ENCODE assay signal across 16 mouse cellular contexts in the genomic region with DNA sequence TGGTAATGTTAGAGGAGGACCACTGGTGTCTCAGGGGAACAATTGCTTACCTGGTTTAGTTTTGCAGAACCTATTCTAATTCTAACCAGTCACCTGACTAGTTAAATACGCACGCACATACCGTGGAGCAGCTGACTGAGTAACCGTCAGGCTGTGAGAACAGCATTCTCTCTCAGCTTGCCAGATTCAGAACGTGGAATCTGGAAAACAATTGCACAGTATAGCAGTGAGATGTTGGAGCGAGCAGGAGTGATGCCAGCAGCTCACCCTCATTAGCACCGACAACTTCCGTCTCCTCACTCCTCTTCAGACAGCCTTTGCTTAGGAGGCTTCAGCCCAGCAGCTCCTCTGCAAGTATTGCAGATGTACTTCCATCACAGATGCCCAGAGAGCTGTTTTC. TPM values are rescaled to one million over a fixed set of nuclear protein-coding genes. Genes with fewer than 3 reads are reported as not detected.
A peak's percentile ranks its signal among the peaks of the same experiment; 100 is the strongest.
DNase-seq lines count a peak whose midpoint lies in the region; ATAC-seq and TF ChIP-seq lines count a peak whose summit lies in the region.
"Had no signal": no experiment of that assay in that cellular context is flagged by ENCODE, and none has a peak within 500 bp of the region (broad histone marks: within the 10 kb centered on the region; RNA-seq: fewer than 3 reads in every experiment).

No protein-coding gene starts in this region.

- ATAC-seq in hindbrain, embryonic 15.5 days (ENCODE audit: low FRiP score, low read depth): no peak
- ATAC-seq in midbrain, postnatal 0 days (ENCODE audit: low FRiP score): no peak
- no peak for ATAC-seq in midbrain, embryonic 11.5 days (ENCODE audit: low FRiP score)
- ATAC-seq: intestine, embryonic 16.5 days had no signal

- H3K36me3 ChIP-seq in hindbrain, embryonic 15.5 days: no peaks in the 10 kb centered on the region
- no peaks in the 10 kb centered on the region for H3K36me3 ChIP-seq in hindbrain, embryonic 10.5 days
- no peaks in the 10 kb centered on the region for H3K36me3 ChIP-seq in midbrain, postnatal 0 days (ENCODE audit: insufficient read depth, low read length)
- H3K36me3 ChIP-seq in midbrain, embryonic 11.5 days (ENCODE audit: control insufficient read depth, insufficient read depth, low read length): no peaks in the 10 kb centered on the region

- TF ChIP-seq CTCF in midbrain, postnatal 0 days (IDR thresholded peaks at IDR 0.05): no peak

- H3K4me3 ChIP-seq in hindbrain, embryonic 15.5 days: no peak overlapping the region
- H3K4me3 ChIP-seq in hindbrain, embryonic 10.5 days: no peak overlapping the region
- no peak overlapping the region for H3K4me3 ChIP-seq in midbrain, postnatal 0 days (ENCODE audit: low read depth, low read length)
- H3K4me3 ChIP-seq in midbrain, embryonic 11.5 days (ENCODE audit: low read depth, low read length): no peak overlapping the region
- H3K4me3 ChIP-seq: lung, embryonic 15.5 days; megakaryocyte, embryonic 14.5 days had no signal

- H3K9me3 ChIP-seq in hindbrain, embryonic 15.5 days: no peaks in the 10 kb centered on the region
- H3K9me3 ChIP-seq in hindbrain, embryonic 10.5 days: no peaks in the 10 kb centered on the region
- H3K9me3 ChIP-seq in midbrain, postnatal 0 days (ENCODE audit: low read length): no peaks in the 10 kb centered on the region
- H3K9me3 ChIP-seq in midbrain, embryonic 11.5 days (ENCODE audit: control insufficient read depth, low read length): no peaks in the 10 kb centered on the region
- H3K9me3 ChIP-seq: lung, embryonic 15.5 days; megakaryocyte, embryonic 14.5 days had no signal

- peak overlapping the region; percentile 86; the same call in 1 of the 2 replicates for H3K4me2 ChIP-seq in hindbrain, embryonic 15.5 days
- H3K4me2 ChIP-seq in midbrain, postnatal 0 days (ENCODE audit: low read depth, low read length, poor library complexity, severe bottlenecking): peak overlapping the region; percentile 84; the same call in 1 of the 2 replicates
- H3K4me2 ChIP-seq in midbrain, embryonic 11.5 days: no peak overlapping the region
- H3K4me2 ChIP-seq: lung, embryonic 15.5 days had no signal

- H3K4me1 ChIP-seq in hindbrain, embryonic 15.5 days (replicated peaks): peaks cover 32% of the 10 kb centered on the region
- H3K4me1 ChIP-seq in hindbrain, embryonic 10.5 days (replicated peaks): peaks cover 38% of the 10 kb centered on the region
- peaks cover 9% of the 10 kb centered on the region for H3K4me1 ChIP-seq in midbrain, postnatal 0 days (ENCODE audit: insufficient read depth, low read length)
- H3K4me1 ChIP-seq in midbrain, embryonic 11.5 days (ENCODE audit: control insufficient read depth, insufficient read depth, low read length): peaks cover 12% of the 10 kb centered on the region

- H3K27me3 ChIP-seq in hindbrain, embryonic 15.5 days: no peaks in the 10 kb centered on the region
- no peaks in the 10 kb centered on the region for H3K27me3 ChIP-seq in hindbrain, embryonic 10.5 days (ENCODE audit: insufficient read depth, poor library complexity, severe bottlenecking)
- H3K27me3 ChIP-seq in midbrain, postnatal 0 days (ENCODE audit: insufficient read depth, low read length): no peaks in the 10 kb centered on the region
- no peaks in the 10 kb centered on the region for H3K27me3 ChIP-seq in midbrain, embryonic 11.5 days (ENCODE audit: control insufficient read depth, insufficient read depth, low read length)
- H3K27me3 ChIP-seq: lung, embryonic 15.5 days; megakaryocyte, embryonic 14.5 days had no signal

- WGBS in hindbrain, embryonic 15.5 days: 53% methylated on average over 8 of the region's 8 CpGs
- 78% methylated on average over 8 of the region's 8 CpGs for WGBS in hindbrain, embryonic 10.5 days
- WGBS in midbrain, postnatal 0 days: 66% methylated on average over 8 of the region's 8 CpGs
- 75% methylated on average over 8 of the region's 8 CpGs for WGBS in midbrain, embryonic 11.5 days

- no peak overlapping the region for H3K27ac ChIP-seq in hindbrain, embryonic 15.5 days (replicated peaks)
- H3K27ac ChIP-seq in hindbrain, embryonic 10.5 days: no peak overlapping the region
- no peak overlapping the region for H3K27ac ChIP-seq in midbrain, postnatal 0 days (ENCODE audit: low read depth, low read length)
- H3K27ac ChIP-seq in midbrain, embryonic 11.5 days (ENCODE audit: low read depth, low read length): no peak overlapping the region
- H3K27ac ChIP-seq: kidney, postnatal 0 days; lung, embryonic 15.5 days; stomach, postnatal 0 days had no signal

- DNase-seq in cerebellum, postnatal 10 days: peak; percentile 9 to 11
- no peak for DNase-seq in cerebellum, adult 11-12 months
- DNase-seq in hindbrain, embryonic 10.5 days (ENCODE audit: low spot score): no peak
- no peak for DNase-seq in midbrain, postnatal 0 days (ENCODE audit: low spot score)
- no peak for DNase-seq in midbrain, embryonic 11.5 days (ENCODE audit: low spot score, missing footprints)
- DNase-seq in right cerebral cortex, postnatal 25 days: peak; percentile 17
- no peak for DNase-seq in gastrocnemius, postnatal 10 days
- DNase-seq: adrenal gland, postnatal 36 days; heart, postnatal 14 days; thymus, postnatal 4 days had no signal

- no peak overlapping the region for H3K9ac ChIP-seq in hindbrain, embryonic 15.5 days
- no peak overlapping the region for H3K9ac ChIP-seq in midbrain, postnatal 0 days (replicated peaks; ENCODE audit: low read length, poor library complexity, severe bottlenecking)
- H3K9ac ChIP-seq in midbrain, embryonic 11.5 days (ENCODE audit: low read length): no peak overlapping the region
- H3K9ac ChIP-seq: lung, embryonic 15.5 days had no signal

RNA-seq across cellular contexts. Expression of a gene that starts 3.7 kb away (rescaled TPM):
- polyA plus RNA-seq in hindbrain, embryonic 15.5 days (2015; fragmentation: Nextera tagmentation; extraction: Ambion mirVana): 24.0 and 26.1 TPM in 2 replicates
- 16.7 and 17.2 TPM in 2 replicates for polyA plus RNA-seq in hindbrain, embryonic 10.5 days (2016; fragmentation: Nextera tagmentation; extraction: Ambion mirVana)
- total RNA-seq in midbrain, postnatal 0 days (2014; rRNA removed): 25.3 and 25.7 TPM in 2 replicates
- polyA plus RNA-seq in midbrain, postnatal 0 days (2015; fragmentation: Nextera tagmentation; extraction: Ambion mirVana): 12.6 and 13.2 TPM in 2 replicates
- 10.2 and 10.4 TPM in 2 replicates for polyA plus RNA-seq in midbrain, embryonic 11.5 days (2014; fragmentation: Nextera tagmentation; extraction: Ambion mirVana)
- 10 to 100 TPM; 51.1 to 54.5 TPM for total RNA-seq in gastrocnemius, postnatal 10 days (2021)

RNA-seq across cellular contexts. Expression of a gene that starts 7.3 kb away (rescaled TPM):
- polyA plus RNA-seq in hindbrain, embryonic 15.5 days (2015; fragmentation: Nextera tagmentation; extraction: Ambion mirVana): 1.1 and 1.2 TPM in 2 replicates
- polyA plus RNA-seq in hindbrain, embryonic 10.5 days (2016; fragmentation: Nextera tagmentation; extraction: Ambion mirVana): 1.1 and 1.4 TPM in 2 replicates
- 0.66 and 2.1 TPM in 2 replicates for total RNA-seq in midbrain, postnatal 0 days (2014; rRNA removed)
- 0.32 and 0.51 TPM in 2 replicates for polyA plus RNA-seq in midbrain, postnatal 0 days (2015; fragmentation: Nextera tagmentation; extraction: Ambion mirVana)
- 0.39 and 1.1 TPM in 2 replicates for polyA plus RNA-seq in midbrain, embryonic 11.5 days (2014; fragmentation: Nextera tagmentation; extraction: Ambion mirVana)
- under 1 TPM; 0.42 to 0.90 TPM for total RNA-seq in gastrocnemius, postnatal 10 days (2021)

RNA-seq across cellular contexts. Expression of a gene that starts 49.4 kb away (rescaled TPM):
- 182 and 187 TPM in 2 replicates for polyA plus RNA-seq in hindbrain, embryonic 15.5 days (2015; fragmentation: Nextera tagmentation; extraction: Ambion mirVana)
- 222 and 248 TPM in 2 replicates for polyA plus RNA-seq in hindbrain, embryonic 10.5 days (2016; fragmentation: Nextera tagmentation; extraction: Ambion mirVana)
- 132 and 137 TPM in 2 replicates for total RNA-seq in midbrain, postnatal 0 days (2014; rRNA removed)
- 207 and 222 TPM in 2 replicates for polyA plus RNA-seq in midbrain, postnatal 0 days (2015; fragmentation: Nextera tagmentation; extraction: Ambion mirVana)
- polyA plus RNA-seq in midbrain, embryonic 11.5 days (2014; fragmentation: Nextera tagmentation; extraction: Ambion mirVana): 195 TPM in 2 replicates
- 100 to 1,000 TPM; 139 to 155 TPM for total RNA-seq in gastrocnemius, postnatal 10 days (2021)

Comparison
In these comparisons a context has a peak if more than half of its experiments do, and no peak if none do; other contexts are left out.
1. DNase-seq: peak in cerebellum, postnatal 10 days (2 of 2) and right cerebral cortex, postnatal 25 days (single experiment); none in cerebellum, adult 11-12 months (single experiment), hindbrain, embryonic 10.5 days (single experiment), midbrain, postnatal 0 days (single experiment), midbrain, embryonic 11.5 days (single experiment) and gastrocnemius, postnatal 10 days (single experiment).